14 mouse cellular contexts compared by ENCODE assay signal in genomic region chr12:106861638-106862037, GRCm38 (mm10).
"Had no signal": no experiment of that assay in that cellular context is flagged by ENCODE, and none has a peak within 500 bp of the region (broad histone marks: within the 10 kb centered on the region; RNA-seq: fewer than 3 reads in every experiment).

No protein-coding gene starts in this region.

- H3K4me3 ChIP-seq: liver, embryonic 15.5 days; lung, embryonic 15.5 days; midbrain, embryonic 13.5 days; midbrain, embryonic 15.5 days; neural tube, embryonic 12.5 days had no signal

- H3K27ac ChIP-seq: liver, embryonic 15.5 days; lung, embryonic 15.5 days; macrophage; midbrain, embryonic 13.5 days; midbrain, embryonic 15.5 days; neural tube, embryonic 12.5 days had no signal

- H3K4me1 ChIP-seq: liver, embryonic 15.5 days; lung, embryonic 15.5 days; megakaryocyte, embryonic 14.5 days; midbrain, embryonic 13.5 days; midbrain, embryonic 15.5 days; neural tube, embryonic 12.5 days had no signal

- DNase-seq: liver, postnatal 0 days; lung, adult 2 months; lung, postnatal 14 days; lung, postnatal 36 days; thymus, adult 18-20 months; thymus, postnatal 14 days; thymus, postnatal 36 days had no signal
